Mouse (Mus musculus): ENCODE measurements around the gene Fez2.

- no peak for TF ChIP-seq POLR2A (IDR thresholded peaks at IDR 0.05; ENCODE audit: control insufficient read depth, low read depth, low read length)
- TF ChIP-seq CTCF (IDR thresholded peaks at IDR 0.05; ENCODE audit: control insufficient read depth, insufficient read depth, insufficient replicate concordance, low read depth, low read length), result no peak
Observed at GRCm38 (mm10) chr17:78370445-78370844, 47.5 kb downstream of the Fez2 start.
